Mouse (Mus musculus): ENCODE results near the gene Crim1. TPM values are rescaled to one million over a fixed set of nuclear protein-coding genes. Genes with fewer than 3 reads are reported as not detected.

The Crim1 gene
- polyA plus RNA-seq, 1 experiment from 2014 or later, result 0.63 TPM

DNA sequence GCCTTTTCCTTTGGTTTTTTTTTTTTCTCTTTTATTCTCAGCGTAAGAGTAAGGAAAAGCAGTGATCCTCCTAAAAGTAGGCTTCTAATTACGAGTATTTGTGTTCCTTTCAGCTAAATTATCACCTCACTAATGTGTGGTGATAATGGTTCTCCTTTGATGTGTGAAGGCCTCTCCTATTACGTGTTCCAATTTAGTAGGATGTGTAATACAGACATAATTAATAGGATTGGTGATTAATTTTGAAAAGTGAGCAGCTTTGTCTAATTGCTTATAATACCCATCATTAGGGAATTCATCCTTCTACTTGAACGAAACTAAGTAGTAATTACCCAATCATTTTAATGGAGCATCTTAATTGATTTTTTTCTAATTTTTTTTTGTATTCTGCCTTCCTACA is 157.7 kb downstream of the Crim1 start:
- Histone ChIP-seq H3K4me1 (replicated peaks) (peaks cover 12% of the 10 kb centered on the region), H3K9ac (no peak overlapping the region), H3K27ac (replicated peaks) (no peak overlapping the region), H3K36me3 (replicated peaks) (no peaks in the 10 kb centered on the region), H3K27me3 (no peaks in the 10 kb centered on the region), H3K4me2 (no peak overlapping the region), H3K4me3 (replicated peaks) (no peak overlapping the region), H3K9me3 (replicated peaks) (no peaks in the 10 kb centered on the region)
- WGBS (ENCODE audit: insufficient replicate concordance), result 70% methylated on average over 4 of the region's 4 CpGs
- ATAC-seq (ENCODE audit: insufficient read depth), result no peak

DNA sequence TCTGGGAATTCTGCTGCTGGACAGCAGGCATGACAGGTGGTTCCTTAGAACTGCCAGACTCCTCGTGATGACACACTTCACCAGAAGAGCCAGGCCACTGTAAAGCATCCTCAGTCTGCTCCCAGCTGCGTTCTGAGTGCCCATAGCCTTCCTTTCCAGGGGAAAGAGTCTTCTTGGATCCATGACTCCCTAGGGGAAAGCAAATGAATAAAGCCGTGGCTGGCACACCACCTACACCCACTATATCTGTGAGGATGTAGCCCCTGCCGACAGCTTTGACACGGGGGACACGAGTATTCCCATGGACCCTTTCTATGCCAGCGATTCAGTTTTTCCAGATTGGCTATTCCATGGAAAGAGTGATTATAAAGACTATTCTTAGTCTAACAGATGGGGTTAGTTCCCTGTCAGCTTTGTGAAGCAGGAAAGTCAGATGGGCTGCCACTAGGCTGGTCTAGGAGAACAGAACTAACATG is 158.2 kb downstream of the Crim1 start:
- Histone ChIP-seq H3K4me2 (no peak overlapping the region), H3K4me3 (replicated peaks) (no peak overlapping the region), H3K36me3 (replicated peaks) (no peaks in the 10 kb centered on the region), H3K27ac (replicated peaks) (no peak overlapping the region), H3K9ac (no peak overlapping the region), H3K4me1 (replicated peaks) (peaks cover 14% of the 10 kb centered on the region), H3K27me3 (no peaks in the 10 kb centered on the region), H3K9me3 (replicated peaks) (no peaks in the 10 kb centered on the region)
- 70% methylated on average over 7 of the region's 7 CpGs for WGBS (ENCODE audit: insufficient replicate concordance)
- no peak for ATAC-seq (ENCODE audit: insufficient read depth)

DNA sequence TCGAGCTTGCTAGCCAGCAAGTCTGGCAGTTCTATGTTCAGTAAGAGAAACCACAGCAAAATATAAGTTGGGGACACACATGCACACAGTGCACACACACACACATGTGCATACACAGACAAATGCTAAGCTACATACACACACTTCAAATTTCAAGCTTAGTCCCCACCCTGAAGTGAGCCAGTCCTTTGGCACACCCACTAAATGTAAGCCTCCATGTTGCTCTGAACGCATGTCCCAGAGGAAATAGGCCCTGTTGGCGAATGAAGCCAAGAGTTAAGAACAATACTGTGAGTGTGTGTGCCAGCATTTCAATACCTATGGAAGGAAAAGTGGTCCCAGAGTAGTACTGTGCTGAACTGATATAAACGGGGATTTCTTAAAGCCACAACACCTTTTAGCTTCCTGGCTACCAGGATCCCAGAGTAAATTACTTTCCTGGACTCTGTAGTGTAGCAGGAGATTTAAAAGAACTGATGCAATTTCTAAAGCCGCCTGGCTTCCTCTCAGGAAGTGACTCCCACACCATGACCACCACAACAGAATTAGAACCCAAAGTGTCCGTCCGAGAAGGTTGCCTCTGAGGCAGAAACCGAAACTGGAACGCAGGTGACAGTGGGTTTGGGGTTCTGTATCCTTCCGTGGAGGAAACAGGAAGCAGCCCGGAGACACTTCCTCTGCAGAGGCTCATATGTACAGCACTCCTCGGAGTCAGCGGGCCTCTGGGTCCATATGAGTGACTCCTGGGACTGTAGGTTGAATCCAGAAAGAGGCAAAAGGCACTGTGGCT is 162.1 kb downstream of the Crim1 start:
- Histone ChIP-seq H3K9ac (peak overlapping the region; percentile 9; the same call in 1 of the 2 replicates), H3K27ac (replicated peaks) (peak overlapping the region; percentile 30; the same call in 1 of the 2 replicates), H3K4me2 (peak overlapping the region; percentile 57), H3K27me3 (no peaks in the 10 kb centered on the region), H3K4me1 (replicated peaks) (peaks cover 14% of the 10 kb centered on the region), H3K4me3 (replicated peaks) (peak overlapping the region; percentile 30), H3K36me3 (replicated peaks) (no peaks in the 10 kb centered on the region), H3K9me3 (replicated peaks) (no peaks in the 10 kb centered on the region)
- WGBS (ENCODE audit: insufficient replicate concordance), result 15% methylated on average over 13 of the region's 13 CpGs
- ATAC-seq (ENCODE audit: insufficient read depth), result peak; percentile 49

DNA sequence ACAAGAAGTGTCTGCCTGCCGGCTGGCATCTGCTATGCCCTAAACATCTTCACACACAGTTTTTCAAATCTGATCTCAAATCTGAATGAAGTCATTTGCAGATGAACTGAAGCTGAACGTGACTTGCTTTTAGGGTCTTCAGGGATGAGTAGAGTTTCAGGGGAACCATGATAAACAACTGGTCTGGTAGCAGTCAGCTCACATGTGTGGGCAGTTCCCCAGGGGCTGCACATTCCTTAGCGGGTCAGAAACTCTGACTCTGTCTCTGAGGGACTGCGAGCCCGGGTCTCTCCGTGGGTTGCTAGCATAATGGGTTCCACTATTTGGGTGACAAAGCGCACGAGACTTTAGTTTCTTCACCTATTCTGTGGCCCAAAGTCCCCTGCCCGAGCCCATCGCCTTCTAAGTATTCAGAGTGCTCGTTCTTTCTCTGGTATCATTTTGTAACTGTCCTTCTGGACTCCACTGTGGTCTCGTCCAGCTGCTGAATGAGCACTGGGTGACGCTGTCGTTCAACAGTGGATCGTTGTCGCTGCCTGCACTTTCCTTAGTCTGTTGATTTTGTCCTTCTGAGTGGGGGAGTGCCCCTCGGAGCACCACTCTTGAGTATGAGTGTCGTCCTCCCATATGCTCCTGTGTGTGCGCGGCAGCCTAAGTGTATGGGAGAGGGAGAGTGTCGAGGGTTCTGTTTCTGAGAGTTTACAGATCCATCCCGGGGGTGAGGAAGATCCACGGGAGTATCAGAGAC is 164.7 kb downstream of the Crim1 start:
- Histone ChIP-seq H3K9ac (no peak overlapping the region), H3K27me3 (no peaks in the 10 kb centered on the region), H3K27ac (replicated peaks) (no peak overlapping the region), H3K9me3 (replicated peaks) (no peaks in the 10 kb centered on the region), H3K4me3 (replicated peaks) (no peak overlapping the region), H3K4me1 (replicated peaks) (peaks cover 14% of the 10 kb centered on the region), H3K4me2 (no peak overlapping the region), H3K36me3 (replicated peaks) (no peaks in the 10 kb centered on the region)
- 75% methylated on average over 23 of the region's 23 CpGs for WGBS (ENCODE audit: insufficient replicate concordance)
- ATAC-seq (ENCODE audit: insufficient read depth), result no peak

DNA sequence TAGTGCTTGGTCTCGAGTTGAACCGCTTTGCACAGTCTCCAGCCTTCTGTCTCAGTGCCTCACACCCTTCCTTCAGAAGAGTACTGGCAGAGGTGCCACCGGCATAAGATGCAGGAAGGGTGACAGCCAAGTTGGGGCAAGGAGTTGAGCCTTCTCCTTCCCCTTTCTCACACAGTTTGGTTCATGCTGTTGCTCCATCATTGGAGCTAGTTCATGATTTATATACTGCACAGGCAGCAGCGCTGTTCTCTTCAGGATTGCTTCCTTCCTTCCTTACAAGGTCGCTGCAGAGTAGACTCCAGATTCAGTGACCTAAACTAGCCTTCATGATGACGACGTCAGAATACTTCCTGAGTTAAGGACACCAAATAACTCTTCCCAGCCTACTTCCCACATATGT is 166.0 kb downstream of the Crim1 start:
- H3K9me3 ChIP-seq (replicated peaks), result no peaks in the 10 kb centered on the region
- no peak overlapping the region for H3K4me2 ChIP-seq
- H3K36me3 ChIP-seq (replicated peaks), result no peaks in the 10 kb centered on the region
- no peak overlapping the region for H3K9ac ChIP-seq
- no peak overlapping the region for H3K27ac ChIP-seq (replicated peaks)
- no peaks in the 10 kb centered on the region for H3K27me3 ChIP-seq
- no peak for ATAC-seq (ENCODE audit: insufficient read depth)
- H3K4me1 ChIP-seq (replicated peaks), result peaks cover 14% of the 10 kb centered on the region
- H3K4me3 ChIP-seq (replicated peaks), result no peak overlapping the region
- 40% methylated on average over 7 of the region's 7 CpGs for WGBS (ENCODE audit: insufficient replicate concordance)

DNA sequence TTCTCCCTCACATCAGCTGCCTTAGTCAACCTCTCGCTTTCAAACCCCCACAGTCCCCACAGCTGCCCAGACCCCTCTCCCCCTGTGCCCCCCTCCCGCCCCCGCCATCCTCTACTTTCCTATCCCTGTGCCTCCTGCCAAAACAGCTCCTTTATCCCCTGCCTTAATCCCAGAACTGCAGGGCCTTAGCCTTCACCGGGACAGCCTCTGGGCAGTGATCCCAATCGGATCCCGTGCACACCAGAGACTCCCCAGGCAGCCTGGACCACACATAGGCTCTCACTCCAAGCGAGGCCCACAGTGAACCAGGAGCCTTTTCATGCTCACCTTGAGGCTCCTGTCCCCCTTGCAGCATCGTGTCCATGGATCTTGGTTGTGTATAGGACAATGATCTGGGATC is 168.4 kb downstream of the Crim1 start:
- H3K4me2 ChIP-seq, result no peak overlapping the region
- H3K27me3 ChIP-seq, result no peaks in the 10 kb centered on the region
- no peaks in the 10 kb centered on the region for H3K9me3 ChIP-seq (replicated peaks)
- ATAC-seq (ENCODE audit: insufficient read depth), result no peak
- H3K27ac ChIP-seq (replicated peaks), result no peak overlapping the region
- no peak overlapping the region for H3K9ac ChIP-seq
- H3K36me3 ChIP-seq (replicated peaks), result no peaks in the 10 kb centered on the region
- H3K4me1 ChIP-seq (replicated peaks), result no peaks in the 10 kb centered on the region
- H3K4me3 ChIP-seq (replicated peaks), result no peak overlapping the region
- 74% methylated on average over 8 of the region's 8 CpGs for WGBS (ENCODE audit: insufficient replicate concordance)

DNA sequence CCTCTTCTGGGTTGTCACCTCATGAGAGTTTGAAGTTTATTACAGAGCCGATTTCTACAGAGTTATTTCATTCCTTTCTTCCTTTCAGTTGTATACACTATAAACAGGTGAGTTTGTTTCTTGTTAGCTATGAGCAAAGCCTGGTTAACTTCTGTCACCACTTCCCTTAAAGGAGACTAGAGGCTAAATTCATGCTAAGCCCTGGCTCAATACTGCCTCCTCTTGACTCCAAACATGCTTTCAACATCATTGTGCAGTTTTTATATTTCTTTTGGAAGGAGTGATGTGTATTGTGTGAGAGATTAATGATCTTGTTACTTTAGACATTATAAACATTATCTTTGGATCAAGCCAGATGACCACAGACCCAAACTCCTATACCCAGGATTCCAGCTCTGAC is 170.4 kb downstream of the Crim1 start:
- ATAC-seq (ENCODE audit: insufficient read depth), result no peak
- Histone ChIP-seq H3K36me3 (replicated peaks) (no peaks in the 10 kb centered on the region), H3K4me2 (no peak overlapping the region), H3K27me3 (no peaks in the 10 kb centered on the region), H3K4me1 (replicated peaks) (no peaks in the 10 kb centered on the region), H3K27ac (replicated peaks) (no peak overlapping the region), H3K9ac (no peak overlapping the region), H3K9me3 (replicated peaks) (no peaks in the 10 kb centered on the region), H3K4me3 (replicated peaks) (no peak overlapping the region)
- 68% methylated on average over 1 of the region's 1 CpGs for WGBS (ENCODE audit: insufficient replicate concordance)

DNA sequence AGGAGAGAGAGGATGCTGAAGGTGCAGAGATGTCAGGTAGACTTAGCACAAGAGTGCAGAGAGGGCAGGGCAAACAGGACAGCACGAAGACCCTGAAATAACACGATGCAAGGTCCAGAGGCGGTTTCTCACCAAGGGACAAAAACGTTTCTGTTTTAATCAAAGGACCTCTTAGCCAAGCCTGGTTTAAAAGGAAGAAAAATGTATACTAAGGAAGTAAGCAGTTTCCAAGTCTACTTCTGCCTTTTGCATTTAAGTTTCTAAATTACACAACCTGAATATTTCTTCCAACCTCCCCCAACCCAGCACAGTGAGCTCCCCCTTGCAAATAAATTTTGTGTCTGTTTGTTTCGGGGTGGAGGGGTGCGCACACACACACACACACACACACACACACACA is 173.1 kb downstream of the Crim1 start:
- 68% methylated on average over 6 of the region's 6 CpGs for WGBS (ENCODE audit: insufficient replicate concordance)
- H3K36me3 ChIP-seq (replicated peaks), result peaks cover 8% of the 10 kb centered on the region
- no peaks in the 10 kb centered on the region for H3K4me1 ChIP-seq (replicated peaks)
- H3K9ac ChIP-seq, result no peak overlapping the region
- H3K27ac ChIP-seq (replicated peaks), result no peak overlapping the region
- H3K27me3 ChIP-seq, result no peaks in the 10 kb centered on the region
- H3K4me3 ChIP-seq (replicated peaks), result no peak overlapping the region
- no peak overlapping the region for H3K4me2 ChIP-seq
- H3K9me3 ChIP-seq (replicated peaks), result no peaks in the 10 kb centered on the region
- no peak for ATAC-seq (ENCODE audit: insufficient read depth)

DNA sequence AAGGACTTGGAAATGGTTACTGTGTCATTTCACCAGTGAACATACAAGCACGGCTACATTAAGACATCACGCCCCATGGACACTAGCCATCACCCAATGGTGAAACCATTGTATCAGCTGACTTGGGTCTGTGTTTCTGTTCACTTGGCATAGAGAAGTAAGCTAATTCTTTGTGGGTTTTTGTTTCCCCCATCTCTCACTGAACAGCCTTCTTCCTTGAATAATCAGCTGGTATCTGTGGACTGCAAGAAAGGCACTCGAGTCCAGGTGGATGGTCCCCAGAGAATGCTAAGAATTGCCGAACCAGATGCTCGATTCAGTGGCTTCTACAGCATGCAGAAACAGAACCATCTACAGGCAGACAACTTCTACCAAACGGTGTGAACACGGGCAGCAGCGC is 173.8 kb downstream of the Crim1 start:
- H3K4me2 ChIP-seq, result no peak overlapping the region
- H3K4me3 ChIP-seq (replicated peaks), result no peak overlapping the region
- peaks cover 13% of the 10 kb centered on the region for H3K36me3 ChIP-seq (replicated peaks)
- H3K27ac ChIP-seq (replicated peaks), result no peak overlapping the region
- no peaks in the 10 kb centered on the region for H3K4me1 ChIP-seq (replicated peaks)
- no peak overlapping the region for H3K9ac ChIP-seq
- no peak for ATAC-seq (ENCODE audit: insufficient read depth)
- WGBS (ENCODE audit: insufficient replicate concordance), result 71% methylated on average over 8 of the region's 8 CpGs
- H3K27me3 ChIP-seq, result no peaks in the 10 kb centered on the region
- no peaks in the 10 kb centered on the region for H3K9me3 ChIP-seq (replicated peaks)

DNA sequence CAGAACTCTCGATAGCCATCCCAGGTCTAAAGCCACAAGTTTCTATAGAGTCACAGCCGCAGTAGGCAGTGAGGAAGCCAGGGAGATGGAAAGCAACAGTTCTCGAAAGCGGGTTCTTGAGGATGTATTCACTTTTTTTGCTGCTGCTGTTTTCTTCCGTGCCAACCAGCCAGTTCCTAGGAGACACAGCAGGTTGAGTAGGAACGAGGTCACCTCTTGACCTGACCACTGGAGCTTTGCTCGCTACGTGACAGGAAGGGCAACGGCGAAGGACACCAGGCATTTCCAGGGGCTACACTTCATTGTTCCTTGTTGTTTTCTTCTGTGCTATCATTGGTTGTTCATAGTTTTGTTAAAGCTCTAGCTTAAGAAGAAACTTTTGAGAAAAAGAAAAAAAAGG is 174.7 kb downstream of the Crim1 start:
- Histone ChIP-seq H3K36me3 (replicated peaks) (peaks cover 13% of the 10 kb centered on the region), H3K4me1 (replicated peaks) (no peaks in the 10 kb centered on the region), H3K27ac (replicated peaks) (no peak overlapping the region), H3K4me2 (no peak overlapping the region), H3K9ac (no peak overlapping the region), H3K27me3 (no peaks in the 10 kb centered on the region), H3K4me3 (replicated peaks) (no peak overlapping the region), H3K9me3 (replicated peaks) (no peaks in the 10 kb centered on the region)
- 73% methylated on average over 10 of the region's 10 CpGs for WGBS (ENCODE audit: insufficient replicate concordance)
- no peak for ATAC-seq (ENCODE audit: insufficient read depth)

DNA sequence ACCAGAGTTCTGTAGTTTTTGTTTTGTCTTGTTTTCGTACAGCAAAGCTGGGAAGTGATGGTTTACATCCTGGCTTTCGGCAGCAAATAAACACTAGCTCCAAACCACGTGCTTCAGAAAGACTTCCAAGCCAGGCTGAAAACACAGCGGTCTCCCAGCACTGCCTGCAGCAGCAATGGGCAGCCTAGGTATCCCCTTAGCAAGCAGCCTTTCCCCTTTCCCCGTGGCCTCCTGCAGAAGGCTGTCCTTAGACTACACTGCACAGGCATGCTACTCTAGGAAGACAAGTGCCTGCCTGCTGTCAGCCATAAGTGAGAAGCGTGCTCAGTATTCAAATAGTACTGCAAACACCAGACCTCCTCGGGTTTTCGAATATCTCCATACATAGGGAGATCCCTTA is 176.5 kb downstream of the Crim1 start:
- Histone ChIP-seq H3K9me3 (replicated peaks) (no peaks in the 10 kb centered on the region), H3K36me3 (replicated peaks) (peaks cover 16% of the 10 kb centered on the region), H3K27me3 (no peaks in the 10 kb centered on the region), H3K27ac (replicated peaks) (no peak overlapping the region), H3K9ac (no peak overlapping the region), H3K4me2 (no peak overlapping the region), H3K4me3 (replicated peaks) (no peak overlapping the region), H3K4me1 (replicated peaks) (0 out of 2 replicates have a peak, but pooled peaks cover 4% of the 10 kb centered on the region)
- ATAC-seq (ENCODE audit: insufficient read depth), result no peak
- WGBS (ENCODE audit: insufficient replicate concordance), result 58% methylated on average over 8 of the region's 8 CpGs
